Mouse (Mus musculus): ENCODE results near the gene Rhebl1. TPM values are rescaled to one million over a fixed set of nuclear protein-coding genes. Genes with fewer than 3 reads are reported as not detected.
A peak's percentile ranks its signal among the peaks of the same experiment; 100 is the strongest.

Gene Rhebl1
- polyA plus RNA-seq, 1 experiment from 2014 or later, result 9.5 TPM

DNA sequence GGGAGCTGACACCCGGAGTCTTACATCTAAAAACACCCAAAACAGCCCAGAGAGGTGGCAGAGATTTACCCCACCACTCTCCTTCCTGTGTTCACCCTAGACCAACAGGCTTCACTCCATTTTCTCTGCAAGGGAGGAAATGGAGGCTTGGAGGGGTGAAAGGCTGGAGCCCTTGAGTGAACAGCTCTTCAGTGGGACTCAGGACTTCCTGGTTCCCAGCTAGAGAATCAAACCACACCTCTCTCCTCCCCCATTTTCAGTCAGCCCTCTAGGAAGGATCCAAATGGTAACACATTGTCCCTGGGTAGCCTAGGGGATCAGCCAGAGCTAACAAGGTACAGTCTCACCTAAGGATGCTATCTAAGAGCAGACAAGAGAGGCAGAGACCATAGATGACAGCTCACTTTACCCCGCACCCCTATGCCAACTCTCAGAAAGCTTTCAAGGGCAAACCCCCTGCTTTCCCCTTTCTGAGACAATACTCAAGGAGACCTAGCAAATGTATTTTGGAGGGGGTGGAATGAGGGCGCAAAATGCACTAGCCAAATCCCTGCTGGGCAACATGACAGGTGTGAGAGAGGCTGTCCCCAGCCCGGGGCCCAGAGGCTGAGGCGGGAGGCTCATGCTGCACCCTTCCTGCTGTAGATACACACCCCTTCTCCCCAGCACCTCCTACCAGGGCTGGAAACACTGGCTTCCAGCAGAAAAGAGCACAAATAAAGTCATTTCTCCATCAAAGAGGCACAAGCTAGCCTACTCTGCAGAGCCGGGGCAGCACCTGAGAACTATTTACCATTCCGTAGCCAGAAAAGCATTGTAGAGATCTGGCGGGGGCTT is 24.8 kb downstream of the Rhebl1 start:
- Histone ChIP-seq H3K27ac (ENCODE audit: low read depth) (no peak overlapping the region; the same call in 1 of the 2 replicates), H3K9ac (peak overlapping the region; percentile 90), H3K4me3 (ENCODE audit: low read depth, low read length) (peak overlapping the region; percentile 73), H3K9me3 (ENCODE audit: low read depth, low read length) (no peaks in the 10 kb centered on the region), H3K4me2 (peak overlapping the region; percentile 98), H3K4me1 (ENCODE audit: insufficient read depth) (peaks cover 19% of the 10 kb centered on the region), H3K27me3 (ENCODE audit: insufficient read depth, low read length) (no peaks in the 10 kb centered on the region), H3K36me3 (ENCODE audit: insufficient read depth) (peaks cover 21% of the 10 kb centered on the region)
- ATAC-seq (ENCODE audit: insufficient read depth) (no peak), DNase-seq (no peak)
- no peak for TF ChIP-seq CTCF (IDR thresholded peaks at IDR 0.05; ENCODE audit: low read depth)
- 6% methylated on average over 8 of the region's 8 CpGs for WGBS

- Histone ChIP-seq H3K9ac (peak overlapping the region; percentile 90), H3K27me3 (ENCODE audit: insufficient read depth, low read length) (no peaks in the 10 kb centered on the region), H3K36me3 (ENCODE audit: insufficient read depth) (peaks cover 32% of the 10 kb centered on the region), H3K27ac (ENCODE audit: low read depth) (peak overlapping the region; percentile 1; the same call in 1 of the 2 replicates), H3K4me1 (ENCODE audit: insufficient read depth) (peaks cover 19% of the 10 kb centered on the region), H3K4me3 (ENCODE audit: low read depth, low read length) (peak overlapping the region; percentile 73), H3K4me2 (peak overlapping the region; percentile 98), H3K9me3 (ENCODE audit: low read depth, low read length) (no peaks in the 10 kb centered on the region)
- TF ChIP-seq CTCF (IDR thresholded peaks at IDR 0.05; ENCODE audit: low read depth), result no peak
- no peak for ATAC-seq (ENCODE audit: insufficient read depth)
- DNase-seq, result no peak
- 27% methylated on average over 11 of the region's 11 CpGs for WGBS
Measured at GRCm38 (mm10) chr15:98868346-98869063, 25.8 kb downstream of the Rhebl1 start.

- TF ChIP-seq CTCF (IDR thresholded peaks at IDR 0.05; ENCODE audit: low read depth), result no peak
- no peaks in the 10 kb centered on the region for H3K9me3 ChIP-seq (ENCODE audit: low read depth, low read length)
- DNase-seq (peak; percentile 71), ATAC-seq (ENCODE audit: insufficient read depth) (no peak)
- H3K9ac ChIP-seq, result no peak overlapping the region
- peak overlapping the region; percentile 98 for H3K4me2 ChIP-seq
- no peak overlapping the region for H3K27ac ChIP-seq (ENCODE audit: low read depth)
- H3K4me1 ChIP-seq (ENCODE audit: insufficient read depth), result peaks cover 19% of the 10 kb centered on the region
- no peak overlapping the region for H3K4me3 ChIP-seq (ENCODE audit: low read depth, low read length)
- WGBS, result 46% methylated on average over 6 of the region's 6 CpGs
- peaks cover 44% of the 10 kb centered on the region for H3K36me3 ChIP-seq (ENCODE audit: insufficient read depth)
- no peaks in the 10 kb centered on the region for H3K27me3 ChIP-seq (ENCODE audit: insufficient read depth, low read length)
Measured at GRCm38 (mm10) chr15:98867321-98867720, 27.0 kb downstream of the Rhebl1 start.

DNA sequence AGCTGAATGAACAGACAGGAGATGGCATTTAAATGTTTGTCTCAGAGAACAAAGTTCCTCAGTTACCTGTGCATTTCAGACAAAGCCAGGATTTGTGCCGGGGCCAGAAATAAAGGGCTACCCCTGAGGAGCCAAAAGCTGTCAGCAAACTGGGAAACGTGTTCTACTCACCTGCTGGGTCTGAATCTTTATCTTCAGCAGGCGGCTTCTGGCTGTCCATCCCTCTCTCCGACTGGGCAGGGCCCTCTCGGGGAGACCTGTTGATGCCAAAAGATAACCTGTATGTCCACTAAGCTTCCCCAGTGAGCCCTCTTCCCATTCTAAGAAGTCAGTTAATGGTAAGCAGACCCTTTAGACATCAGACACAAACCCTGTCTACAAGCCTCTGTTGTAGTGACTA is 27.8 kb downstream of the Rhebl1 start:
- H3K36me3 ChIP-seq (ENCODE audit: insufficient read depth), result peaks cover 52% of the 10 kb centered on the region
- no peak overlapping the region for H3K9ac ChIP-seq

DNA sequence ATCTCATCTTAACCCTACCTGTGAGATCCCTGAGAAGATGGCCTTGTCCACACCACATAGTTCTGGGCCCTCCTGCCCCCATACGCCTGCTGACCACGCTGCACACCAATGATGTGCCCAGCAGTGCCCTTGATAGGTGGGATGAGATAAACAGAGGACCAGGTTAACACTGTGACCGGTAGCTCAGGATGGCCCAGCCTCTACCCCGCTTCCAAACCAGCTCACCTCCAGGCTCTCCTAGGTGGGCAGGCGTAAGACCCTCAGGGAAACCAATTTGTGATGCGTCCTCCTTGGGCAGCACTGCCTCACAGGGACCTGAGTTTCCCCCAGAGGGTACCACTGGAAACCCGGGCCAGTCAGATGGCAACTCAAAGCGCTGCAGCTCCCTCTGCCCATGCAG is 28.6 kb downstream of the Rhebl1 start:
- H3K9ac ChIP-seq, result no peak overlapping the region
- peaks cover 19% of the 10 kb centered on the region for H3K4me1 ChIP-seq (ENCODE audit: insufficient read depth)
- ATAC-seq (ENCODE audit: insufficient read depth), result no peak
- no peak for DNase-seq
- H3K27ac ChIP-seq (ENCODE audit: low read depth), result no peak overlapping the region
- H3K9me3 ChIP-seq (ENCODE audit: low read depth, low read length), result no peaks in the 10 kb centered on the region
- no peak for TF ChIP-seq CTCF (IDR thresholded peaks at IDR 0.05; ENCODE audit: low read depth)
- peaks cover 59% of the 10 kb centered on the region for H3K36me3 ChIP-seq (ENCODE audit: insufficient read depth)
- H3K4me3 ChIP-seq (ENCODE audit: low read depth, low read length), result no peak overlapping the region
- no peak overlapping the region for H3K4me2 ChIP-seq
- 91% methylated on average over 8 of the region's 8 CpGs for WGBS
- no peaks in the 10 kb centered on the region for H3K27me3 ChIP-seq (ENCODE audit: insufficient read depth, low read length)

More for the DNA sequence above, 27.8 kb downstream of the Rhebl1 start:
- WGBS, result 84% methylated on average over 5 of the region's 5 CpGs
- H3K4me2 ChIP-seq, result no peak overlapping the region
- H3K4me1 ChIP-seq (ENCODE audit: insufficient read depth), result peaks cover 19% of the 10 kb centered on the region
- TF ChIP-seq CTCF (IDR thresholded peaks at IDR 0.05; ENCODE audit: low read depth), result no peak
- no peaks in the 10 kb centered on the region for H3K9me3 ChIP-seq (ENCODE audit: low read depth, low read length)
- H3K4me3 ChIP-seq (ENCODE audit: low read depth, low read length), result no peak overlapping the region
- H3K27me3 ChIP-seq (ENCODE audit: insufficient read depth, low read length), result no peaks in the 10 kb centered on the region
- no peak overlapping the region for H3K27ac ChIP-seq (ENCODE audit: low read depth)
- no peak for DNase-seq
- ATAC-seq (ENCODE audit: insufficient read depth), result no peak

DNA sequence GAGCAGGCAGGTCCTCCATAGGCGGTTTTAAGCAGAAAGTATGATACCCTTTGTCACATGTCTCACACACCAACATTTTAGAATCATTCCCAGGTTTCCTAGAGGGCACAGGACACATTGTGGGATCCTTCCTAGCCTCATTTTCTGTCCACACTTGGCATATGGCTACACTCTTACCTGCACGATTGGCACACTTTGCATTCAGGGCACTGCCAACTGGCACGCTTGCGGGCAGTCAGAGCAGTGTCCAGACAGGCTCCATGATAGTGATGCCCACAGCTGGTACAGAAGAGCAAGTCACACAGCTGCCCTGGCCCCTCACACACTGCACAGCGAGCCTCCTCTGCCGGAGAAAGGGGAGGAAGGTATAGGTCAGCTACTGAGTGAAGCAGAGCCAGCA is 29.4 kb downstream of the Rhebl1 start:
- DNase-seq (no peak), ATAC-seq (ENCODE audit: insufficient read depth) (no peak)
- Histone ChIP-seq H3K4me2 (no peak overlapping the region), H3K9me3 (ENCODE audit: low read depth, low read length) (no peaks in the 10 kb centered on the region), H3K9ac (no peak overlapping the region), H3K4me3 (ENCODE audit: low read depth, low read length) (no peak overlapping the region), H3K4me1 (ENCODE audit: insufficient read depth) (peaks cover 19% of the 10 kb centered on the region), H3K27me3 (ENCODE audit: insufficient read depth, low read length) (no peaks in the 10 kb centered on the region), H3K27ac (ENCODE audit: low read depth) (no peak overlapping the region), H3K36me3 (ENCODE audit: insufficient read depth) (peaks cover 67% of the 10 kb centered on the region)
- TF ChIP-seq CTCF (IDR thresholded peaks at IDR 0.05; ENCODE audit: low read depth), result no peak
- 94% methylated on average over 6 of the region's 6 CpGs for WGBS

DNA sequence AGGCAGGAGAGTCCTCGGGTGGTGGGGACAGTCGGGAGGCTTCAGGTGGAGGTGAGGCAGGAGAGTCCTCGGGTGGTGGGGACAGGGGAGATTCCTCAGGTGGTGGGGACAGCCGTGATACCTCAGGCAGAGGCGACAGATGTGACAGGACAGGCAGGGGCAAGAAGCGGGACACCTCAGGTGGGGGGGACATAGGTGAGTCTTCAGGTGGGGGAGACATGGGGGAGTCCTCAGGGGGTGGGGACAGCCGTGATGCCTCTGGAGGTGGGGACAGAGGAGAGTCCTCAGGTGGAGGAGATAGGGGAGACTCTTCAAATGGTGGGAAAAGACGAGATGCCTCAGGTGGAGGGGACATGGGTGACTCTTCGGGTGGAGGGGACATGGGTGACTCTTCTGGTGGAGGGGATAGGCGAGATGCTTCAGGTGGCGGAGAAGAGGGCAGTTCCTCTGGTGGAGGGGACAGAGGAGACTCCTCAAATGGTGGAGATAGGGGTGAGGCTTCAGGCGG is 30.8 kb downstream of the Rhebl1 start:
- H3K27me3 ChIP-seq (ENCODE audit: insufficient read depth, low read length), result no peaks in the 10 kb centered on the region
- ATAC-seq (ENCODE audit: insufficient read depth) (no peak), DNase-seq (no peak)
- H3K27ac ChIP-seq (ENCODE audit: low read depth), result no peak overlapping the region
- no peak for TF ChIP-seq CTCF (IDR thresholded peaks at IDR 0.05; ENCODE audit: low read depth)
- H3K4me1 ChIP-seq (ENCODE audit: insufficient read depth), result peaks cover 12% of the 10 kb centered on the region; the same call in 1 of the 2 replicates
- H3K4me2 ChIP-seq, result no peak overlapping the region
- H3K4me3 ChIP-seq (ENCODE audit: low read depth, low read length), result no peak overlapping the region
- WGBS, result 83% methylated on average over 12 of the region's 12 CpGs
- H3K36me3 ChIP-seq (ENCODE audit: insufficient read depth), result peaks cover 82% of the 10 kb centered on the region
- no peaks in the 10 kb centered on the region for H3K9me3 ChIP-seq (ENCODE audit: low read depth, low read length)
- H3K9ac ChIP-seq, result no peak overlapping the region
